Mouse (Mus musculus) MEL (cell line): ENCODE data around the gene Slc29a3. TPM values are rescaled to one million over a fixed set of nuclear protein-coding genes. Genes with fewer than 3 reads are reported as not detected.

ENCODE experiments used
- DNase-seq: peaks from one replicate; pipeline ENCODE4 v3.0.0; 2011; ENCODE audit warnings: low read depth, low spot score
- H3K27ac ChIP-seq: 2 replicates; pipeline ENCODE4 v1.5.1; 2012; ENCODE audit warnings: low read depth, mild to moderate bottlenecking, control low read depth, low read length, moderate library complexity; ENCODE audit not compliant: control insufficient read depth
- H3K27me3 ChIP-seq, 2 experiments: fragments of 150-350 bp in 1 of 2; sonication (generic) in 1 of 2; 2 replicates each; pipeline ENCODE4 v1.6.1; 2012; ENCODE audit warnings: low read length in 2 of 2, mild to moderate bottlenecking in 2 of 2, improper control_type of control experiment in 1 of 2, moderate library complexity in 1 of 2; ENCODE audit not compliant: insufficient read depth in 2 of 2, control insufficient read depth in 1 of 2
- H3K36me3 ChIP-seq, 2 experiments: 2 replicates each; pipeline ENCODE4 v1.6.1; 2012 to 2014; ENCODE audit warnings: low read length in 2 of 2, improper control_type of control experiment in 1 of 2, inconsistent platforms in 1 of 2, mild to moderate bottlenecking in 1 of 2; ENCODE audit not compliant: insufficient read depth in 2 of 2, control insufficient read depth in 1 of 2
- H3K4me1 ChIP-seq, 2 experiments: fragments of 150-350 bp in 1 of 2; sonication (generic) in 1 of 2; 2 replicates each; pipeline ENCODE4 v1.6.1; 2012; ENCODE audit warnings: low read length in 2 of 2, improper control_type of control experiment in 1 of 2, mild to moderate bottlenecking in 1 of 2; ENCODE audit not compliant: insufficient read depth in 2 of 2, control insufficient read depth in 1 of 2
- H3K4me3 ChIP-seq, 2 experiments: fragments of 150-350 bp in 1 of 2; sonication (generic) in 1 of 2; 2 replicates each; pipeline ENCODE4 v1.5.1; 2012; ENCODE audit warnings: low read depth in 2 of 2, low read length in 2 of 2, mild to moderate bottlenecking in 2 of 2, moderate library complexity in 2 of 2, control low read depth in 1 of 2, improper control_type of control experiment in 1 of 2; ENCODE audit not compliant: control insufficient read depth in 1 of 2, insufficient read depth in 1 of 2
- H3K79me2 ChIP-seq: 2 replicates; pipeline ENCODE4 v1.6.1; 2012; ENCODE audit warnings: mild to moderate bottlenecking, low read length, moderate library complexity; ENCODE audit not compliant: control insufficient read depth, poor library complexity, insufficient read depth
- H3K9ac ChIP-seq: 2 replicates; pipeline ENCODE4 v1.6.1; 2012; ENCODE audit warnings: low read depth, mild to moderate bottlenecking, control low read depth, low read length, moderate library complexity; ENCODE audit not compliant: control insufficient read depth, poor library complexity, severe bottlenecking
- H3K9me3 ChIP-seq: fragments of 150-350 bp; sonication (generic); replicated peaks from 2 replicates; pipeline ENCODE4 v1.6.1; 2012; ENCODE audit warnings: mild to moderate bottlenecking, low read length, improper control_type of control experiment, moderate library complexity; ENCODE audit not compliant: insufficient read depth
- CHD1 ChIP-seq: IDR thresholded peaks from 2 replicates; pipeline ENCODE4 v1.6.1; 2012; ENCODE audit warnings: low read depth, mild to moderate bottlenecking, inconsistent platforms, low read length, improper control_type of control experiment
- CHD2 ChIP-seq: IDR thresholded peaks from 2 replicates; pipeline ENCODE4 v1.6.1; 2011; ENCODE audit warnings: low read length, improper control_type of control experiment
- CTCF ChIP-seq, 3 experiments: IDR thresholded peaks in 2 of 3; conservative IDR thresholded peaks in 1 of 3; 2 replicates each; pipeline ENCODE4 v1.5.1; 2011 to 2012; ENCODE audit warnings: low read length in 3 of 3, low read depth in 2 of 3, mild to moderate bottlenecking in 2 of 3, improper control_type of control experiment in 1 of 3, inconsistent platforms in 1 of 3, mixed read lengths in 1 of 3, moderate library complexity in 1 of 3; ENCODE audit not compliant: control insufficient read depth in 1 of 3, insufficient read depth in 1 of 3, poor library complexity in 1 of 3, severe bottlenecking in 1 of 3
- E2F4 ChIP-seq: IDR thresholded peaks from 2 replicates; pipeline ENCODE4 v1.6.1; 2011; ENCODE audit warnings: low read depth, low read length, improper control_type of control experiment, borderline replicate concordance
- EP300 ChIP-seq, 2 experiments: IDR thresholded peaks; 2 replicates each; pipeline ENCODE4 v1.6.1; 2011; ENCODE audit warnings: improper control_type of control experiment in 2 of 2, low read length in 2 of 2, low read depth in 1 of 2, mild to moderate bottlenecking in 1 of 2
- ETS1 ChIP-seq: IDR thresholded peaks from 2 replicates; pipeline ENCODE4 v1.6.1; 2012; ENCODE audit warnings: low read depth, mild to moderate bottlenecking, inconsistent platforms, low read length, improper control_type of control experiment, moderate library complexity
- MAX ChIP-seq: IDR thresholded peaks from 2 replicates; pipeline ENCODE4 v1.6.1; 2011; ENCODE audit warnings: low read length, improper control_type of control experiment
- MXI1 ChIP-seq: IDR thresholded peaks from 2 replicates; pipeline ENCODE4 v1.6.1; 2011; ENCODE audit warnings: mild to moderate bottlenecking, low read depth, low read length, improper control_type of control experiment
- MYB ChIP-seq: IDR thresholded peaks from 2 replicates; pipeline ENCODE4 v1.6.1; 2011; ENCODE audit warnings: mild to moderate bottlenecking, low read depth, low read length, improper control_type of control experiment
- NELFE ChIP-seq: IDR thresholded peaks from 2 replicates; pipeline ENCODE4 v1.6.1; 2011; ENCODE audit warnings: low read depth, low read length, improper control_type of control experiment
- NRF1 ChIP-seq: IDR thresholded peaks from 2 replicates; pipeline ENCODE4 v1.6.1; 2014; ENCODE audit warnings: low read depth, mild to moderate bottlenecking, inconsistent platforms, low read length, improper control_type of control experiment, moderate library complexity; ENCODE audit not compliant: poor library complexity, insufficient read depth, severe bottlenecking
- RAD21 ChIP-seq: IDR thresholded peaks from 2 replicates; pipeline ENCODE4 v1.6.1; 2011; ENCODE audit warnings: mild to moderate bottlenecking, low read depth, low read length, improper control_type of control experiment
- RCOR1 ChIP-seq: IDR thresholded peaks from 2 replicates; pipeline ENCODE4 v1.6.1; 2012; ENCODE audit warnings: low read depth, mild to moderate bottlenecking, inconsistent platforms, low read length, improper control_type of control experiment
- SIN3A ChIP-seq: IDR thresholded peaks from 2 replicates; pipeline ENCODE4 v1.6.1; 2012; ENCODE audit warnings: low read length, improper control_type of control experiment, inconsistent platforms
- SMC3 ChIP-seq: IDR thresholded peaks from 2 replicates; pipeline ENCODE4 v1.6.1; 2011; ENCODE audit warnings: low read depth, low read length, improper control_type of control experiment
- TAL1 ChIP-seq: IDR thresholded peaks from 2 replicates; pipeline ENCODE4 v1.6.1; 2012; ENCODE audit warnings: mild to moderate bottlenecking, inconsistent platforms, low read length, moderate library complexity, mixed read lengths
- TBP ChIP-seq: IDR thresholded peaks from 2 replicates; pipeline ENCODE4 v1.8.0; 2011; ENCODE audit warnings: low read depth, low read length, improper control_type of control experiment
- UBTF ChIP-seq: IDR thresholded peaks from 2 replicates; pipeline ENCODE4 v1.6.1; 2012; ENCODE audit warnings: low read depth, mild to moderate bottlenecking, inconsistent platforms, low read length, improper control_type of control experiment, moderate library complexity, borderline replicate concordance; ENCODE audit not compliant: insufficient read depth
- USF1 ChIP-seq: IDR thresholded peaks from 2 replicates; pipeline ENCODE4 v1.6.1; 2014; ENCODE audit warnings: low read depth, mild to moderate bottlenecking, inconsistent platforms, low read length, improper control_type of control experiment, moderate library complexity
- USF2 ChIP-seq, 2 experiments: IDR thresholded peaks; 2 replicates each; pipeline ENCODE4 v1.6.1; 2011 to 2012; ENCODE audit warnings: improper control_type of control experiment in 2 of 2, low read length in 2 of 2, borderline replicate concordance in 1 of 2, inconsistent platforms in 1 of 2, low read depth in 1 of 2, mild to moderate bottlenecking in 1 of 2; ENCODE audit not compliant: insufficient read depth in 1 of 2
- ZC3H11A ChIP-seq: IDR thresholded peaks from 2 replicates; pipeline ENCODE4 v1.6.1; 2012; ENCODE audit warnings: low read depth, mild to moderate bottlenecking, inconsistent platforms, low read length, improper control_type of control experiment
- ZKSCAN1 ChIP-seq: IDR thresholded peaks from 2 replicates; pipeline ENCODE4 v1.6.1; 2012; ENCODE audit warnings: low read depth, mild to moderate bottlenecking, inconsistent platforms, low read length, improper control_type of control experiment, moderate library complexity
- ZMIZ1 ChIP-seq: IDR thresholded peaks from 2 replicates; pipeline ENCODE4 v1.6.1; 2012; ENCODE audit warnings: low read depth, mild to moderate bottlenecking, inconsistent platforms, low read length, improper control_type of control experiment, moderate library complexity
- polyA plus RNA-seq, 2 experiments: library from polyadenylated mRNA; stranded (reverse) in 1 of 2; unstranded in 1 of 2; fragments of >175 nt in 1 of 2; fragments of >200 nt in 1 of 2; gene quantifications; 2 replicates each; pipeline versions ENCODE4 v1.2.1 to v1.2.4; 2012; ENCODE audit warnings: low replicate concordance in 2 of 2, low read depth in 1 of 2; ENCODE audit not compliant: insufficient read length in 2 of 2, insufficient read depth in 1 of 2, missing spikeins in 1 of 2
- total RNA-seq: library from RNA; depleted of rRNA; stranded (reverse); fragments of 300-350 nt; gene quantifications from 2 replicates; pipeline ENCODE4 v1.2.3, GENCODE M21; 2012

Slc29a3 gene
- total and polyA plus RNA-seq, 3 experiments, result 2.4 to 46.0 (median 7.7) TPM

- no peak overlapping the region for H3K4me3 ChIP-seq
- no peaks in the 10 kb centered on the region for H3K27me3 ChIP-seq
- TF ChIP-seq E2F4 (no peak), ZMIZ1 (no peak), MYB (no peak), ETS1 (no peak), TBP (no peak), TAL1 (no peak), NELFE (no peak), UBTF (no peak), SMC3 (no peak), USF1 (no peak)
These were observed 3.6 kb upstream of the Slc29a3 start for GRCm38 (mm10) chr10:60756146-60756545.

GRCm38 (mm10) chr10:60753941-60754340 lies 1.3 kb upstream of the Slc29a3 start:
- H3K36me3 ChIP-seq, result peaks cover 0 to 2% of the 10 kb centered on the region in 2 experiments; a peak in 1 of 4 replicates
- no peak for TF ChIP-seq NRF1
- TF ChIP-seq EP300 (IDR thresholded peaks at IDR 0.05; ENCODE audit: low read depth in 1 of 2, low read length in 2 of 2), result no peak
- TF ChIP-seq ZC3H11A, result no peak
- no peak for TF ChIP-seq RCOR1
- no peak for TF ChIP-seq UBTF
- TF ChIP-seq SIN3A, result no peak
- TF ChIP-seq, all 39 proteins: peak for 0
- Histone ChIP-seq H3K27ac (no peak overlapping the region), H3K4me1 (peaks cover 0 to 15% of the 10 kb centered on the region in 2 experiments; a peak in 2 of 4 replicates), H3K79me2 (peaks cover 3% of the 10 kb centered on the region; the same call in 1 of the 2 replicates), H3K9me3 (no peaks in the 10 kb centered on the region), H3K27me3 (no peaks in the 10 kb centered on the region), H3K4me3 (no peak overlapping the region), H3K9ac (no peak overlapping the region)
- DNase-seq, result no peak

More at GRCm38 (mm10) chr10:60756146-60756545, 3.6 kb upstream of the Slc29a3 start:
- Histone ChIP-seq H3K4me1 (peaks cover 0 to 14% of the 10 kb centered on the region in 2 experiments; a peak in 2 of 4 replicates), H3K9ac (no peak overlapping the region), H3K79me2 (peaks cover 3% of the 10 kb centered on the region; the same call in 1 of the 2 replicates), H3K9me3 (no peaks in the 10 kb centered on the region), H3K27ac (no peak overlapping the region), H3K36me3 (peaks cover 0 to 2% of the 10 kb centered on the region in 2 experiments; a peak in 1 of 4 replicates)
- DNase-seq, result no peak

- Histone ChIP-seq H3K27me3 (no peaks in the 10 kb centered on the region), H3K36me3 (peaks cover 0 to 2% of the 10 kb centered on the region in 2 experiments; a peak in 1 of 4 replicates), H3K9me3 (no peaks in the 10 kb centered on the region), H3K27ac (no peak overlapping the region), H3K79me2 (peaks cover 3% of the 10 kb centered on the region; the same call in 1 of the 2 replicates), H3K4me1 (peaks cover 0 to 15% of the 10 kb centered on the region in 2 experiments; a peak in 2 of 4 replicates), H3K9ac (peak overlapping the region; percentile 73), H3K4me3 (peak overlapping the region in 1 of 2 experiments; percentile 52; a peak in 1 of 4 replicates)
- TF ChIP-seq RAD21, result no peak
- no peak for TF ChIP-seq CHD2
- no peak for TF ChIP-seq MYB
- no peak for TF ChIP-seq ZKSCAN1
- no peak for TF ChIP-seq CTCF (IDR thresholded peaks at IDR 0.05 in 2 of 3, conservative IDR thresholded peaks at IDR 0.05 in 1 of 3; ENCODE audit: control insufficient read depth in 1 of 3, insufficient read depth in 1 of 3, low read depth in 2 of 3, low read length in 3 of 3, poor library complexity in 1 of 3, severe bottlenecking in 1 of 3)
- TF ChIP-seq MXI1, result no peak
- TF ChIP-seq NELFE, result no peak
- TF ChIP-seq NRF1, result no peak
- no peak for TF ChIP-seq MAX
- no peak for TF ChIP-seq TBP
- TF ChIP-seq RCOR1, result no peak
- TF ChIP-seq TAL1, result no peak
- TF ChIP-seq CHD1, result no peak
- TF ChIP-seq ZC3H11A, result no peak
- no peak for TF ChIP-seq USF2 (IDR thresholded peaks at IDR 0.05; ENCODE audit: borderline replicate concordance in 1 of 2, insufficient read depth in 1 of 2, low read depth in 1 of 2, low read length in 2 of 2)
- TF ChIP-seq, all 39 proteins: peak for 0
- no peak for DNase-seq
These were observed 667 bp upstream of the Slc29a3 start for GRCm38 (mm10) chr10:60753261-60753660.
